Mouse (Mus musculus): ENCODE data around the gene Ptn. TPM values are rescaled to one million over a fixed set of nuclear protein-coding genes. Genes with fewer than 3 reads are reported as not detected.

Gene Ptn
- polyA plus RNA-seq (2016; fragmentation: Nextera tagmentation; extraction: Ambion mirVana), result 408 and 427 TPM in 2 replicates

DNA sequence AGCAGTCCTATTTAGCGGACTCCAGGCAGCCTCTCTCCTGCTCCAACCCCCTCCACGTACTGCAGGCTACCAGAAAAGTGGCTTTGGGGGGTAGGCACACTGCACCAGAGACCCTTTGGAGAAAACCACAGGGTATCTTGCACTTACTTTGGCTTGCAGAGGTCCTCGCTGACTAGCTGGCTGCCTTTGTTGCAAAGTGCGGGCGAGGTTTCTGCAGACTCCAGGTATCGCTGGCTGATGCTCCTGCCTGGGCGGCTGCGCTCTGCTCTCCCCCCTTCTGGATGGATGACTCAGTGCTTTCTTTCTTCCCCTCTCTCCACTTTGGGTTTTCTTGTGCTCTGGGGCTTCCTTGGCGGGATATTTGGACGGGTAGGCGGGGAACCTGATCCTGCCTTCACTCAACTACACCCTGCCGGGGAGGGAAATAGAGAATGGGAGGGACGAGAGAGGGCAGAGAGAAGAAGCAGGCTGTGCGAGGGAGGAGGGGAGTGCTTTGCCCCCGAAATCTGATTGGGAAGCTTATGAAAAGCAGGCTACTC is at the start of gene Ptn:
Gene Ptn (minus strand): TSS at position 474 of the 539 bp plus-strand sequence.
- Histone ChIP-seq H3K9me3 (no peaks in the 10 kb centered on the region), H3K27ac (peak within 1 kb of the TSS; percentile 42; the same call in 1 of the 2 replicates), H3K4me3 (peak within 1 kb of the TSS; percentile 65), H3K4me1 (peaks cover 21% of the 10 kb centered on the region), H3K4me2 (replicated peaks) (peak within 1 kb of the TSS; percentile 74), H3K36me3 (peaks cover 4% of the 10 kb centered on the region), H3K27me3 (replicated peaks) (no peaks in the 10 kb centered on the region), H3K9ac (peak within 1 kb of the TSS; percentile 74)
- peak; percentile 78 for ATAC-seq (ENCODE audit: low FRiP score, low read depth)
- under 1% methylated on average over 15 of the region's 15 CpGs for WGBS

DNA sequence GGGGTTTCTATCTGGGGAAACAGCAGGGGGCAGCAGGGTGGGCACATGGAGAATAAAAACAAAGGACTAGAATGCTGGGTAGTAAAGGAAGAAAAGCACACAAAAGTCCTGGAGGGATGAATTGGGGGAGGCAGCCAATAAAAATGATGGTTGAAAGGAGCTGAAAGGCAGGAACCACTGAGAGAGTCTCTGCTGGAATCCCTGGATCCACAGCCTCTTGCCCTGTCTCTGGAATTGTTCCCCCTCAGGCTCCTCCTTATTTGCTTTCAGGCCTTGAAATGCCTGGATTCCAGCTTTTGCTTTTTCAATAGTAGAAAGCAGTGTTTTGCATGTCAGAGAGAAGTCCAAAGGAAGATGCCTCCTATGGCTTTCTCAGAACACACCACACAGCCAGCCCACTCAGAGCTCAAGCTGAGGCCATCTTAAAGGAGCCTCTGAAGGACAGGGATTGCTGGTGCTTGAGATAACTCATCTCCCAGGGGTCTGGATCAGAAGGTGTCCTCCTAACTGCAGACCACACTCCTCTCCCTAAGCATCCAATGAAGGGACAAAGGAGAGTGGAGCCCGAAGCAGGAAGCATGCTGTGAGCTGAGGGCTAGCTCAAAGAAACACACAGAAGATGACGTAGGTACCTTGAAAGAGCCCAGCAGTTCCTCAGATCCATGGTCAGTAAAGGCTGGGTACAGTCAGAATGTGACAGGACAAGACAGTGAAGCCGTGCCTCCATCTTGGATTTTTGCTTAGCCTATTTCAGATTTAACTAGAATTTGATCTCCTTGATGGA is 48.4 kb upstream of the Ptn start:
- WGBS, result 18% methylated on average over 3 of the region's 3 CpGs
- Histone ChIP-seq H3K4me3 (no peak overlapping the region), H3K4me2 (replicated peaks) (no peak overlapping the region), H3K4me1 (peaks cover 11% of the 10 kb centered on the region), H3K27ac (peak overlapping the region; percentile 43; the same call in 1 of the 2 replicates), H3K36me3 (no peaks in the 10 kb centered on the region), H3K9ac (no peak overlapping the region), H3K27me3 (replicated peaks) (no peaks in the 10 kb centered on the region), H3K9me3 (no peaks in the 10 kb centered on the region)
- peak; percentile 80 for ATAC-seq (ENCODE audit: low FRiP score, low read depth)

DNA sequence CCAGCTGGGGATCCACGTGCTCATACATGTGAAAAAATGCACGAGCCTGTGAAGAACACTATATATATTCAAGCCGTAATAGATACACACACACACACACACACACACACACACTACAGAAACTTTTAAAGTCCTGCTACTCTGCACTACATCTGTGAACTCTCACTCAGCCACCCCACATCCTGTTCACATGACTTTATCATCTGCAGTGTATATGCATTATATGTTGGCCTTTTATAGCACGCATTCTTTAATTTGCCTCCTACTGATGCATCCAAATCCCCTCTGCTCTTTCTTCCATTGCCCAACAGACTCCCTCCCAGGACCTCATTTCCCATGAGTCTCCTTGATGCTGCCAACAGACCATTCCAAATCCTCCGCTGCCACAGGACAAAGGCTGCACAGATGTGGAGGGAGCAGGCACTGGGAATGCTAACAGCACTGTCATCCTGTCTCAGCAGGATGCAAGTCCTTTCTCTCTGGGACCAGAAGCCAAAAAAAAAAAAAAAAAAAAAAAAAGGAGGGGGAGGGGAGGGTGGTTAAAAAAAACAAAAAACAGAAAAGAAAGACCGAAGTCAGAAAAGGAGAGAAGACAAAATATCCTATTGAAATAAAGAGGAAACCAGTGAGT is 47.7 kb upstream of the Ptn start:
- Histone ChIP-seq H3K9me3 (no peaks in the 10 kb centered on the region), H3K36me3 (no peaks in the 10 kb centered on the region), H3K27ac (no peak overlapping the region), H3K9ac (no peak overlapping the region), H3K4me1 (peaks cover 11% of the 10 kb centered on the region), H3K4me3 (no peak overlapping the region), H3K27me3 (replicated peaks) (no peaks in the 10 kb centered on the region), H3K4me2 (replicated peaks) (no peak overlapping the region)
- ATAC-seq (ENCODE audit: low FRiP score, low read depth), result peak; percentile 86
- WGBS, result 13% methylated on average over 6 of the region's 6 CpGs

GRCm38 (mm10) chr6:36850422-36851129 is 40.6 kb upstream of the Ptn start:
- ATAC-seq (ENCODE audit: low FRiP score, low read depth), result peak; percentile 94
- 63% methylated on average over 7 of the region's 7 CpGs for WGBS
- no peak overlapping the region for H3K27ac ChIP-seq

GRCm38 (mm10) chr6:36845288-36845687 is 35.3 kb upstream of the Ptn start:
- Histone ChIP-seq H3K4me2 (replicated peaks) (no peak overlapping the region), H3K36me3 (no peaks in the 10 kb centered on the region), H3K4me3 (no peak overlapping the region), H3K9ac (no peak overlapping the region), H3K27me3 (replicated peaks) (no peaks in the 10 kb centered on the region), H3K27ac (no peak overlapping the region), H3K4me1 (no peaks in the 10 kb centered on the region), H3K9me3 (no peaks in the 10 kb centered on the region)
- no peak for ATAC-seq (ENCODE audit: low FRiP score, low read depth)
- WGBS, result 95% methylated on average over 1 of the region's 1 CpGs

More at GRCm38 (mm10) chr6:36850422-36851129, 40.6 kb upstream of the Ptn start:
- Histone ChIP-seq H3K9me3 (no peaks in the 10 kb centered on the region), H3K4me3 (no peak overlapping the region), H3K4me2 (replicated peaks) (no peak overlapping the region), H3K36me3 (no peaks in the 10 kb centered on the region), H3K9ac (no peak overlapping the region), H3K4me1 (no peaks in the 10 kb centered on the region), H3K27me3 (replicated peaks) (no peaks in the 10 kb centered on the region)

- 78% methylated on average over 6 of the region's 6 CpGs for WGBS
- Histone ChIP-seq H3K9ac (no peak overlapping the region), H3K4me2 (replicated peaks) (no peak overlapping the region), H3K4me3 (no peak overlapping the region), H3K27ac (no peak overlapping the region), H3K4me1 (no peaks in the 10 kb centered on the region), H3K36me3 (no peaks in the 10 kb centered on the region), H3K9me3 (no peaks in the 10 kb centered on the region), H3K27me3 (replicated peaks) (no peaks in the 10 kb centered on the region)
- ATAC-seq (ENCODE audit: low FRiP score, low read depth), result no peak
Observed at GRCm38 (mm10) chr6:36844258-36844657, 34.2 kb upstream of the Ptn start.

GRCm38 (mm10) chr6:36843031-36843488 is 33.0 kb upstream of the Ptn start:
- no peak overlapping the region for H3K9ac ChIP-seq
- no peak overlapping the region for H3K4me2 ChIP-seq (replicated peaks)
- 72% methylated on average over 3 of the region's 3 CpGs for WGBS
- no peaks in the 10 kb centered on the region for H3K4me1 ChIP-seq
- no peak for ATAC-seq (ENCODE audit: low FRiP score, low read depth)
- H3K27me3 ChIP-seq (replicated peaks), result no peaks in the 10 kb centered on the region
- H3K9me3 ChIP-seq, result no peaks in the 10 kb centered on the region
- no peak overlapping the region for H3K27ac ChIP-seq
- no peaks in the 10 kb centered on the region for H3K36me3 ChIP-seq
- H3K4me3 ChIP-seq, result no peak overlapping the region

DNA sequence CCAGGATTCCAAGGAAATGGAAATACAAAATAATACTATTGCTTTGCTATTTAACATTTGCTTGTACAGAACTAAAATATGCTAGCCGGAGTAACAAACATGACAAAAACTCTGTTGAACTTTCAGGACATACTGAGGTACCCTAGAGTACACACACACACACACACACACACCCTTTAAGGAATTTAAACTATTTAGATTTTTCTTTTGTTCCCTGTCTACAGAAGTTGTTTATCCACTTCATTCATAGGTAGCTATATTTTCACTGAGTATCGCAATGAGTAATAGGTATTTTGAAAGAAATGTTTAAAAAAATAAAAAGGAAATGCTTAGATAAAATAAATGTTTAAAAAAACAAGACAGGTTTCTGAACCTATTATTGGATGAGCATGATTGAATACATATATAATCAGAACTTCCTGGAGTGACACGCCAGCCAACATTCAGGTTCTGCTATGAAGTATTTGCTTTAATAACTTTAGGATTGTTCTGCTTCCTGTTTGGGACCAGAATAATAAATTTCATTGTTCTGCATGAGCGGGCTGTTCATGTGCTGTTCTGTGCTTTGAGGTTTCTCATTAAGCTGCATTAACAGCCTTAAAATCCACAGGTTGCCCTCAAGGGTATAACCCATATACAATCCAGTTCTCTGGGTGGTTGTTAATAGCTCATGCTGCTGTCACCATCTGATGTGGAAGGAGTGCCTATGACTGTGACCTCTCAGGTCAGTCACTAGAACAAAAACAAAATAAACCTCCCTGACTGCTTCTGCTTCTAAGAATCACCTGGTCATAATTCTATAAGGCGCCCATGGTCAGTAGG is 32.3 kb upstream of the Ptn start:
- Histone ChIP-seq H3K4me2 (replicated peaks) (no peak overlapping the region), H3K9me3 (no peaks in the 10 kb centered on the region), H3K27ac (no peak overlapping the region), H3K36me3 (no peaks in the 10 kb centered on the region), H3K4me1 (no peaks in the 10 kb centered on the region), H3K9ac (no peak overlapping the region), H3K4me3 (no peak overlapping the region), H3K27me3 (replicated peaks) (no peaks in the 10 kb centered on the region)
- 68% methylated on average over 5 of the region's 5 CpGs for whole genome bisulfite sequencing
- no peak for ATAC-seq (ENCODE audit: low FRiP score, low read depth)

DNA sequence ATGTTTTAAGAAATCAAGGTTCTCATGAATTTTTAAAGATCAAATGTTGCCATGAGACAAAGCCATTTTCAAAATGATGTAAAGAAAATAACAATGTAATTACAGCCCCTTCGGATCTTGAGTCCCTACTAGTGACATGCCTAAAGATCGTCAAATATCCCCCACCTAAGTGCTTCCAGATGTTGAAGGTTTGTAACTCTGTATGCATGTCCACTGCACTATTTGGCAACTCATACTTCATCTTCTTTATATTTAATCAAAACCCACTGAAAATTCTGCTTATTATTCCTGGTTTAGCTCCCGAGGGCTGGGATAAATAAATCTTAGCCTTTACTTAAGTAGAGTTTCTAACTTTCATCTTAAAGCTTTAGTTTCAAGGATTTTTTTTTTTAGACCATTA is 31.7 kb upstream of the Ptn start:
- no peak for ATAC-seq (ENCODE audit: low FRiP score, low read depth)
- H3K9ac ChIP-seq, result no peak overlapping the region
- no peaks in the 10 kb centered on the region for H3K36me3 ChIP-seq
- no peak overlapping the region for H3K4me3 ChIP-seq
- 74% methylated on average over 3 of the region's 3 CpGs for WGBS
- H3K27me3 ChIP-seq (replicated peaks), result no peaks in the 10 kb centered on the region
- no peak overlapping the region for H3K4me2 ChIP-seq (replicated peaks)
- no peaks in the 10 kb centered on the region for H3K9me3 ChIP-seq
- no peak overlapping the region for H3K27ac ChIP-seq
- no peaks in the 10 kb centered on the region for H3K4me1 ChIP-seq

- Histone ChIP-seq H3K4me3 (no peak overlapping the region), H3K4me2 (replicated peaks) (no peak overlapping the region)
- ATAC-seq (ENCODE audit: low FRiP score, low read depth), result no peak
Observed at GRCm38 (mm10) chr6:36841174-36841573, 31.2 kb upstream of the Ptn start.

GRCm38 (mm10) chr6:36838747-36839146 is 28.7 kb upstream of the Ptn start:
- Histone ChIP-seq H3K27ac (no peak overlapping the region), H3K4me2 (replicated peaks) (no peak overlapping the region), H3K27me3 (replicated peaks) (no peaks in the 10 kb centered on the region), H3K4me3 (no peak overlapping the region), H3K4me1 (no peaks in the 10 kb centered on the region), H3K9me3 (no peaks in the 10 kb centered on the region), H3K9ac (no peak overlapping the region), H3K36me3 (no peaks in the 10 kb centered on the region)
- ATAC-seq (ENCODE audit: low FRiP score, low read depth), result no peak
- 93% methylated on average over 1 of the region's 1 CpGs for WGBS

More at GRCm38 (mm10) chr6:36841174-36841573, 31.2 kb upstream of the Ptn start:
- Histone ChIP-seq H3K27me3 (replicated peaks) (no peaks in the 10 kb centered on the region), H3K4me1 (no peaks in the 10 kb centered on the region), H3K27ac (no peak overlapping the region), H3K9me3 (no peaks in the 10 kb centered on the region), H3K36me3 (no peaks in the 10 kb centered on the region), H3K9ac (no peak overlapping the region)

Measured in neural tube, embryonic 12.5 days (tissue).